Mouse (Mus musculus) erythroblast, embryonic 14.5 days (primary cell): ENCODE measurements around the gene Rasgrp3.

Experiments
- GATA1 ChIP-seq: IDR thresholded peaks from 2 replicates; pipeline ENCODE4 v1.6.1; 2012; ENCODE audit warnings: low read length, inconsistent platforms, mixed read lengths
- TAL1 ChIP-seq: IDR thresholded peaks from 3 replicates; pipeline ENCODE4 v1.6.1; 2012; ENCODE audit warnings: low read length, inconsistent platforms, mixed read lengths

DNA sequence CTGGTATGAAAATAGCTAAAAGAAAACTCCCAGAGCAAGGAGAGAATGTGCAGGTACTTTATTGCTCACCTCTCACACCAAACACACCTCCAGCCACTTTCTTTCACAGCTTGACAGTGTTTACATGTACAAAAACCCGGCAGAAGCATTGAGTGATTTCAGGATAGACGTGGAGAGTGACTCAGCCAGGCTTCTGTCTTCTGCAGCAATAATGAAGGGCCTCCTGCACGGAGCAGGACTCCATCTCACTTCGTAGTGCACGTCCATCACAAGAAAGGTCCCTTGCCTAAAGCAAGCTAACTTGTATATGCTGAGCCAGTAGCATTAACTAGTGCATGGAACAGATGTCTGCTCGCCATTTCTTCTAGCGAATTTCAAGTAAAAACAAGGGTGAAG is 101.4 kb downstream of the Rasgrp3 start:
- TF ChIP-seq GATA1 (no peak), TAL1 (no peak)
